Mouse (Mus musculus) heart, adult 2 months (tissue): Measurements from ENCODE around the gene Poldip3.

Experiments used
- CTCF ChIP-seq: fragments of 200-600 bp; IDR thresholded peaks from 2 replicates; pipeline ENCODE4 v1.8.1; 2022; ENCODE audit warnings: antibody characterized with exemption, mild to moderate bottlenecking, moderate library complexity
- EP300 ChIP-seq: fragments of 200-500 bp; IDR thresholded peaks from 2 replicates; pipeline ENCODE4 v1.6.1; 2011; ENCODE audit warnings: low read depth, low read length, control low read depth; ENCODE audit not compliant: insufficient read depth
- POLR2A ChIP-seq: fragments of 200-500 bp; IDR thresholded peaks from 2 replicates; pipeline ENCODE4 v1.6.1; 2011; ENCODE audit warnings: mild to moderate bottlenecking, low read depth, low read length, control low read depth; ENCODE audit not compliant: insufficient read depth

DNA sequence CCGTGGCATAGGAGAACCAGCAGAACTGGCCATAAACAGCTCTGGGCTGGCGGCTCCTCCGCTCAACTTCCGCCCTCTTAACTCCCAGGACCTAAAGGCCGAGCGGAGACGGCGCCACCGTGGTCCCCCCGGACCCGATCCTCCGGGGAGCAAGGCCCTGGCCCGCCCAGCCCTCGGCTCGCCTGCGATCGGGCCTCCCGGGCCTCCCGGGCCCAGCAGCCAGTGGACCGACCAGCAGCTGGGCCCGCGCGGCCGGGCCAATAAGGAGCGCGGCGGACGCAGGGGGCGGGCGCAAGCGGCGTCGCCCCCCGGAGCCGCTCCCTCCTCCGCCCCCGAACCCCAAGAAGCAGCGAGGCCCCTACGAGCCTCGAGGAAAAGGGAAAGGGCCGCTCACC, 386 bp downstream of the Poldip3 start:
- TF ChIP-seq CTCF (no peak), EP300 (no peak), POLR2A (no peak; the same call in 1 of the 2 replicates)
